Mouse (Mus musculus) T-helper 17 cell (primary cell): ENCODE measurements at regions not wholly inside any gene's neighbourhood (a gene's known extent, or its start where the extent isn't known, plus 50 kb on each side); places are given as distances from the start of the nearest gene placed in this dataset.

Experiments
- in situ Hi-C, 2 experiments: fragments of 300-600 bp; cut with MboI, MseI; formaldehyde crosslinking; loops; 1 replicate in 1 of 2; 2 replicates in 1 of 2; pipeline ENCODE4 v1.15.1; 2025; ENCODE audit warnings: high pct_unique_total_duplicates in 2 of 2

DNA sequence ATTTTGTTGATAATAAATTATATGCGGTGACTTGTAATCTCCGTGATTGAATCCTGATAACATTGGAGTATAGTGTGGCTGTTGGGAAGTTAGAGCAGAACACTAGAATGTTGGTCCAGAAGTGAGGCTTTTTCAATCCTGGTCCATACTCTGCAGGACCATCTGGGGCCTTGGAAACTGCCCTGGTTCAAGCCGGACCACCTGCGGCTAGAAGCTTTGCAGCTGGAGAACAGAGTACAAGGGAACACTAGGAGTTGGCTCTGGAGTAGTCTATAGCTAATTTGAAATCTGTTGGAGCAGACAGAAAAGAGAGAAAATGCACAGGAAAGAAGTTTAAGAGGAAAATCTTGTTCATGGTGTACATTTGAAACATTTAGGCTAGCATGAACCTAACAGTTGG lies 79.0 kb downstream of the Casp12 start:
- in situ Hi-C loops, result no loop called here

DNA sequence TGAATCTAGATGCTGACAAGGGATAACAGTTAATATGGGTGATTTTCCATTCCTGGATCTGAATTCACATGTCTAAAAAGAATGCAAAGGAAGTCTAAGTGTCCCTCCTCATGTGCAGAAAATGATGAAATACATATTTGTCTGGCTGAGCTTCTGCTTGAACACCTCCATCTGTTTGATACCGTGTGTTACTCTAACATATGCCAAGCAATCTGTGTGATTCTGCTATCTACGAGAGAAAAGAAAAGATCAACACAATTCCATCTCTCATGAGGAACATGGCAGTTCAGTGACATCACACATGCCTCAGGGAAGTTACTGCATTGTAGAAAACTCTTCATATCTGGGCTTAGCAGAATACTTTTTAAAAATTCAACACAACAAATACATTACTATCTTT lies 103.0 kb downstream of the Casp12 start:
- in situ Hi-C loops, result no loop called here

DNA sequence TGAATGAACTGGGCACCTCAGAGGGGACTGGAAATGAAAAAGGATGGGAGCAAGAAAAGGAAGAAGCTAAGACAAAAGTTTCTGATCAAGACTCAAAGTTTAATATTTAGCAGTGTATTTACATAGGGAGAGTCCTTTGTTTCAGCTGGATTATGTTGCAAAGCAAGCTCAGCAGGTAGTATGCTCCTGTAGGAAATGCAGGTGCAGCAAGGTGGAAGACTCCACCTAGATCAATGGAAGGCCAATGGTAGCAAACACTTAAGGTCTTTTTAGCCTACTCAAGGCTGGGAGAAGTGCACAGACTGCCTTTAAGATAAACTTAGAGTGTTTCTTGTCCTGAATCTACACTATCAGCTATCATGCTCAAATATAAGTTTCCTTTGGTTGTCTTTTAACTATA lies 111.4 kb downstream of the Casp12 start:
- in situ Hi-C loops, result no loop called here

DNA sequence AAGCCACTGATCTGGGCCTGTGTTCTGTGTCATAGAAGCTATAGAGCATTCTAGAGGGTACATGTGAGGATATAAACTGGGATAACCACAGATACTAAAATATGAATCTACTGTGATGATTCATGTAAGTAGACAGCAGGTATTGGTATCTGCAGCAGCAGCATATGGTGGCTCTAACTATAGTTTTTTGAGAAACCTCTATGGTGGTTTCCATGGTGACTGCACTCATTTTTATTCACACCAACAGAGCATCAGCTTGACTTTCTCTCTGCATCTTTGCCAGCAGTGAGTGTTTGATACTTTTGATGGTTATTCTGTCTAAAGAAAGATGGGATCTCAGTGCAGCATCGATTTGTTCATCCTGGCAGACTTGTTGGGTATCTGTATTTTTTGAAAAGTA lies 126.8 kb downstream of the Casp12 start:
- in situ Hi-C loops, result no loop called here

GRCm38 (mm10) chr9:5474271-5474670 lies 129.0 kb downstream of the Casp12 start:
- in situ Hi-C loops, result no loop called here

DNA sequence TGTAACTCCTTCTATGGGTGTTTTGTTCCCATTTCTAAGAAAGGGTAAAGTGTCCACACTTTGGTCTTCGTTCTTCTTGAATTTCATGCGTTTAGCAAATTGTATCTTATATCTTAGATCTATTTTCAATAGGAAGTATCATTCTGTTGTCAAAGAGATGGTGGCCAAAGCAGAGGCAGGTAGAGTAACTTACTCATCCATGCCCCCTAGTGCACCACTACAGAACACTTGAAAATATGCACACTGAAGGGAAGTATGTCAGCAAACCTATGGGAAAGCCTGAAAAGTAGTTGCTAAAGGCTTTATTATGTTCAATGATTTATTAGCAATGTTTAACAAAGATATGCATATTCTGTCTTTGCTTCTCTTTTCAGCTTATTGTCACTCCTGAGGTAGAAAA lies 140.0 kb downstream of the Casp12 start:
- in situ Hi-C loops, result no loop called here

- in situ Hi-C loops, result no loop called here
Measured at GRCm38 (mm10) chr9:5496837-5497236, 151.6 kb downstream of the Casp12 start.

DNA sequence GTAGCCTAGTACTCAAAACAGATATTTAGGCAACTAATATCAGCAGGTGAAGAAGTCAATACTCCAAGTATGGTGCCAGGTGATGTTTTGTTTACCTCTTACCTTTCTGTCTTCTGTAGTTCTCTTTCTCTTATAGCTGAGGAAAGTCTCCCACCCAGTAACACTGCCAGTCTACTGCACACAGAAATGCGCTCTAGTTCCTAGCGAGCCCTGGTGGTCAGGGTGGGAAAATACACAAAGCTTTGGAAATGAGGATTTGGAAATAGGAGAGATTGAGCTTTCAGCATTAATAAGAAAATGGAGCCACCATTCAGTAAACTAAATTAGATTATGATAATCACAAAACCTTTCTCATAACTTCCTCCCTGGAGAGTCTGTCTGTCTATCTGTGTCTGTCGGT lies 153.1 kb downstream of the Casp12 start:
- in situ Hi-C loops, result no loop called here

DNA sequence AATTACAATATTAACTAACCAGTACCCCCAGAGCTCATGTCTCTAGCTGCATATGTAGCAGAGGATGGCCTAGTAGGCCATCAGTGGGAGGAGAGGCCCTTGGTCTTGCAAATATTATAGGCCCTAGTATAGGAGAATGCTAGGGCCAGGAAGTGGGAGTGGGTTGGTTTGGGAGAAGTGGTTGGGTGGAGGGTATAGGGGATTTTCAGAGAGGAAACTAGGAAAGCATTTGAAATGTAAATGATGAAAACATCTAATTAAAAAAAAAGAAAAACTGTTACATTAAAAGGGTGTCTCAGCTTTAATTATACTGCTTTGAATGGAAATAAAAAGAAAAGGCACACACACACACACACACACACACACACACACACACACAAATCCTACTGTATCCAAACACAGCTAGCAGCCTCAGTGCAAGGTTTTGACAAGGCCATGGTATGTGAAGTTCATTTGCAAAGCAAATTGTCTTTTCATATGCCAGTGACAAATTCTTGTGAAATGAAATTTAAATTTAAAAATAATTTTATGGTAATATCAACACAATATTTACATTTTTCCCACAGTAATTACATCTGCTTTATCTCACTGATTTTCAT lies 180.6 kb downstream of the Casp12 start:
- in situ Hi-C loops, result no loop called here

DNA sequence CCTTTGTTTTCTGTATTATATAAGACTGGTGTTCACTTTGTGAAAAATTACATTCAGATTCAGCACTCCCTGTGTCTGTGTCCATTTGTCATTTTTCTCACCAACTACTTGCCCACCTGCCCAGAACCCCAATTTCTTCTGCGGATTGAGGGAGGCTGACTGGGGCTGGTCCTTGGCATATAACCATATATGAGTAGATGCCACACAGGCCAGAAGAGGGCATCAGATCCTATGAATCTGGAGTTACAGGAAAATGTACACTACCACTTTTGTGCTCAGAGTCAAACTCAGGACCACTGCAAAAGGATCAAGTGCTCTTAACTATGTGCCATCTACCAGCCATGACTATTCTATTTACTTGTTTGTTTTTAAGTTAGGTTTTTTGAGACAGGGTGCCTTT lies 197.4 kb downstream of the Casp12 start:
- in situ Hi-C loops, result no loop called here

- in situ Hi-C loops, result loop anchor here in 1 of 2 experiments (10.0 kb wide), 1 partner anchor 100 kb away; no protein-coding TSS in a partner anchor
Measured at GRCm38 (mm10) chr9:5575072-5575471, 229.8 kb downstream of the Casp12 start.

DNA sequence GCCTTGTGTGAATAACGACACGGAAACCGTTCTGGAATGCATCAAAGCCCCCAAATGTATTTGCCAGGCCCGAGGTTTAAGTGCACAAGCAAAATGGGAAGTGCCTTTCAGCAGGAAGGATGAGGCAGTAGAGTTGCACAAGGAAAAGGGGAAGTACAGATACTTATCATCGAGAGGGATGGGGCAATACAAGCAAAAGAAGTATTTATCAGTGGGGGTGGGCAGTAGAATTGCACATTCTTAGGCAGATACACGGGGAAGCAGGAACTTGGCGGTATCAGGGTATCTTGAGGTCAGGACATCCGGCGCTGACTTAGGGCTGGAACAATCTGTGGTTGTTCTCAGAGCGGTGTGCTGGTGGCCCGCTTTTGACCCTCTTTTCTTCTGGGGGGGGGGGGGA lies 232.9 kb downstream of the Casp12 start:
- in situ Hi-C loops, result loop anchor here in 1 of 2 experiments (10.0 kb wide), 1 partner anchor 97 kb away; no protein-coding TSS in a partner anchor

DNA sequence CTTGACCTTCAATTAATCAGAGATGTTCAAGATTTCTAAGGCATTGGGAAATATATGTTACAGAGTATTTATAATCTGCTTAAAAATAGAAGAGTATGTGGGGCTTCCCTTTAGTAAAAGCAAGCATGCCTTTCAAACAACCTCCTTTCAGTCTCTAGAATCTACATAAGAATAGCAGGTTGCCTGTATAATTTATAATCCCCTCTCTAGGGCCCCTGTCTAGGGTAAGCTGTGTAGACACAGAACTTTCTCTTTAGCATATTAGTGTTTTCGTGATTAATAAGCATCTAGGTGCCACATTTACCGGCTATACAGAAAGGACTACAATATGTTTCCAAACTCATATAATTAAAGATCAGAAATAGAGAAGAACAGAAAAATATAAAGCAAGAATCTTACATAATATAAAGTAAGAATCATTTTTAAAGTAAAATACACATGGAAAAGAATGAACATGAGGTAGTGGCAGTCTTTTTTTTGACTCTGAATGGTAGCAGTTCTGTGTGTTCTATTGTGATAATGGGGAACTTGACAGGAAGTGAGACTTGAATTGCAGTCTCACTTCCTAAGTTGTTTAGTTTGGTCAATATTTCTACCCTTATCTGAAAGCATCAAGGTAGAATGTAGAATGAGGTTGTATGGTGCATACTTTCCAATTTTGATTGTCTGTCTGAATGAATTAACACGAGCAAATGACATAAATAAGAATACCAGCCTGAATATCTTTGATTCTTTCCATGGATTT lies 250.8 kb downstream of the Casp12 start:
- in situ Hi-C loops, result no loop called here

DNA sequence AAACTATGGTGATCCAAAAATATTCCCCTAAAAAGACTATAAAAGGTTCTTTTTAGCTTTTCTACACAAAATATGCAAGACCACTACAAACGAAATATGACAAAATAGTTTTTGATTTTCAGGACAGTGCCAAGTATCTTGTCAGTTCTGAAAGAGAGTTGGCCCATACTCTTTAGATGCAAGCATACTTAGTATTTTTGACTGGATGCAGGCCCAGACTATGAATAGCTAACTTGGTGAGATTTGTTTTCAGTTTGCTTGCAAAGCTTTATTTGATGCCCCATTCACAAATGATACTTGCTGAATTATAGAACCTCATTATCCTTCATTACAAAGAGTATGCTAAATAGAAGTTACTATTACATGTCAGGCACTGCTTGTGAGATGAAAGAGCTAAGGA lies 258.8 kb downstream of the Casp12 start:
- in situ Hi-C loops, result no loop called here

GRCm38 (mm10) chr9:5605015-5605414 lies 259.8 kb downstream of the Casp12 start:
- in situ Hi-C loops, result no loop called here

DNA sequence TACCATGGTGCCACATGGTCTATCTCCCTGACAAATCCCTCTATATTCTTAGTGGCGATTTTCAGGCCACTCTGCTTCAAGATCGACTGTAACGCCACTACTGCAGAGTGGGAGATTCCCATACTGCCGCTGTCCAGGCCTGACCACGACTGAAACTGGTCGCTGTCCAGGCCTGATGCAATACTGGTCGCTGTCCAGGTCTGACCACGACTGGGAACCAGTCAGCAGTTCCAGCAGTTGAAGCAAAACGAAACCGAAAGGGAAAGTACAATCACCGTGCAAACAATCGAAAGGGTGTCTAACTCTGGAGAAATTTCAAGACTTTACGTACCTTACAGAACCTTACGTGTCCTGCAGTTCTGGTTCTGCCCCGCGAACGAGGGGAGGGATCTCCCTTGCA lies 271.5 kb downstream of the Casp12 start:
- in situ Hi-C loops, result no loop called here

DNA sequence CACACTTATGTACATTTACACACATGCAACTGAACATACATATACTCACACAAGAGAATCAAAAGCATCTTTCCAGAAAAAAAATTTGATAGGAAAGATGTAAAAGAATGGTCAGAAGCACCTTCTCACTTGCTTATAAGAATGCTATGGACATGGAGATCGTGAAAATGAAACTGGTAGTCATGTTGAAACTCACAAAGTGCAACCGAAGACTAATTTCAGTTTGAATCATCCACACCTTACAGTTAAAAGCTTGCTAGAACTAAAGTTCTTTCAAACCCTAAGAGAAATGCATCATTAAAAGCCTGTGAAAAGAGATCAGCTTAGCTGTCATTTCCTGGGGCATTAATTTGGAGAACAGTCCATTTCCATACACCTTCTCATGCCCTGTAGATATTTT lies 278.2 kb downstream of the Casp12 start:
- in situ Hi-C loops, result no loop called here

DNA sequence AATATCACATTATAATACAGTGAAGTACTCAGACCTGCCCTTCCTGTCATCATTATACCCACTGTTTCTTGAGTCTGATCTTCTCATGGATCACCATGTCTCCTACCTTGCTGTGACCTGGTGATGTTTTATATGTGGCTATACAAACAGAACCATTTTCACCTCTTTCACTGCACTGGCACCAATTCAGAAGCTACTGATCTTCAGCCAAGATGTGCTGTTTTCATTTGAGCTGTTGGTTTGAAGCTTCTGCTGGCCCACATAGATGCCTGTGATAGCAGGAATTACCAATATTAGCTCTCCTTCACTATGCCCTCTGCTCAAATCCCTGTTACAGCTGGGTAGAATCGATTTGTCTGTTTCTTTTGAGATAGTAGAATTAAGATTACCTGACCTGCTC lies 282.3 kb downstream of the Casp12 start:
- in situ Hi-C loops, result no loop called here

GRCm38 (mm10) chr9:5634461-5634953 lies 289.3 kb downstream of the Casp12 start:
- in situ Hi-C loops, result no loop called here

- in situ Hi-C loops, result no loop called here
Measured at GRCm38 (mm10) chr9:5634969-5635368, 289.7 kb downstream of the Casp12 start.

- in situ Hi-C loops, result no loop called here
Measured at GRCm38 (mm10) chr9:5663886-5664285, 318.7 kb downstream of the Casp12 start.

DNA sequence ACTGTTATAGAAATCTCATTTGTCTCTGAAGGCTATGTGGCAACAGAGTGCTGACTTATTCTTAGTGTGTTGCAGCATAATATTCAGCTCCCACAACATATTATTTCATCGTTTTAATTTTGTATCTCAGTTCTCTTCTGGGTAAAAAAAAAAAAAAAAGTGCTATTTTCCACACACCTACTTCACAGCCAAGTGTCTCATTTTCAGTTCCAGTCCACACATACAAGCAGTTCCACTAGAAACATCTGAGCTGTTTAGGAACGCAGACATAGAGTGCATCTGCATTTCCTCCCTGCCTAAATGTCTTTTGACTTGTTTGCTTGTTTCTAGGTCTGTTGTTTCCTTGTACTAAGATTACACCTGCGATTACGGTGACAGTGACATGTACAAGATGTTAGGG lies 328.3 kb downstream of the Casp12 start:
- in situ Hi-C loops, result loop anchor here in 1 of 2 experiments (10.0 kb wide), 1 partner anchor 99 kb away; no protein-coding TSS in a partner anchor

DNA sequence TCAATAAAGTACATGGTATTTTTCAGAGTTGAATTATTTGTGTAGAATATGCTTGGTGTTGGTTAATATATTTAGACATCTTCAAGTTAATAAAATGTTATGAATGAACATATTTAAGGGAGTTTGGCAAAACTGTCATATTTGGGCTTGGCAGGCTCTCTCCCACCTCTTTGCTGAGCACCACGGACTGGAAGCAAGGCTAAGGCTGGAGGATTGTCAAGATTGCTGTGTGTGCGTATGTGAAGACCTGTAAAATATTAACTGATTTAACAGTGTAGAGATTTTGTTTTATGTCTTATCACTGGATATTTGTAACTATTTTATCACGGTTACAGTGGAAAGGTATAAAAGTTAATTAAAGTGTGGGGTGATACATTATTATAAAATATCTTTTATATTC lies 363.3 kb downstream of the Casp12 start:
- in situ Hi-C loops, result no loop called here
